Mouse (Mus musculus) spleen, adult 2 months (tissue): Measurements from ENCODE around the gene Ppp1ca. TPM values are rescaled to one million over a fixed set of nuclear protein-coding genes. Genes with fewer than 3 reads are reported as not detected.
A peak's percentile ranks its signal among the peaks of the same experiment; 100 is the strongest.

Experiments used
- DNase-seq, 2 experiments: peaks; one replicate each; pipeline versions ENCODE4 v3.0.0 to v3.0.0-alpha.2; 2012 to 2021; ENCODE audit warnings: low spot score in 2 of 2, low read depth in 1 of 2
- H3K27ac ChIP-seq: fragments of 200-500 bp; 2 replicates; pipeline ENCODE4 v1.5.1; 2012; ENCODE audit warnings: low read length, inconsistent platforms; ENCODE audit not compliant: insufficient read depth
- H3K27me3 ChIP-seq: fragments of 200-500 bp; 2 replicates; pipeline ENCODE4 v1.6.1; 2012; ENCODE audit warnings: mild to moderate bottlenecking, moderate library complexity, low read length, inconsistent platforms; ENCODE audit not compliant: control insufficient read depth, insufficient read depth
- H3K36me3 ChIP-seq: fragments of 200-500 bp; 2 replicates; pipeline ENCODE4 v1.6.1; 2012; ENCODE audit warnings: mild to moderate bottlenecking, low read length, inconsistent platforms; ENCODE audit not compliant: control insufficient read depth, insufficient read depth
- H3K4me1 ChIP-seq: fragments of 200-500 bp; 2 replicates; pipeline ENCODE4 v1.6.1; 2011; ENCODE audit warnings: inconsistent platforms; ENCODE audit not compliant: control insufficient read depth, insufficient read depth, insufficient read length
- H3K4me3 ChIP-seq: fragments of 200-500 bp; 2 replicates; pipeline ENCODE4 v1.5.1; 2011; ENCODE audit warnings: mild to moderate bottlenecking, inconsistent platforms; ENCODE audit not compliant: insufficient read depth, insufficient read length; ENCODE audit errors: extremely low read depth
- CTCF ChIP-seq: fragments of 200-500 bp; IDR thresholded peaks from 2 replicates; pipeline ENCODE4 v1.5.1; 2011; ENCODE audit warnings: mild to moderate bottlenecking, inconsistent platforms; ENCODE audit not compliant: insufficient read depth, insufficient read length, insufficient replicate concordance; ENCODE audit errors: extremely low read depth
- POLR2A ChIP-seq: fragments of 200-500 bp; IDR thresholded peaks from 2 replicates; pipeline ENCODE4 v1.6.1; 2011; ENCODE audit warnings: low read depth, low read length, inconsistent platforms
- WGBS: fragments of 180-500 bp; shearing (Covaris S2); methylation state at CpG from one replicate; pipeline ENCODE4 v1.1.7; 2018; 5-methylcytosine and 5-hydroxymethylcytosine counted together
- polyA plus RNA-seq: library from polyadenylated mRNA; depleted of rRNA; stranded (reverse); fragments of >200 nt; gene quantifications from 2 replicates; pipeline ENCODE4 v1.2.3, GENCODE M21; 2012

Gene Ppp1ca
- polyA plus RNA-seq, 1 experiment, result 481 TPM

DNA sequence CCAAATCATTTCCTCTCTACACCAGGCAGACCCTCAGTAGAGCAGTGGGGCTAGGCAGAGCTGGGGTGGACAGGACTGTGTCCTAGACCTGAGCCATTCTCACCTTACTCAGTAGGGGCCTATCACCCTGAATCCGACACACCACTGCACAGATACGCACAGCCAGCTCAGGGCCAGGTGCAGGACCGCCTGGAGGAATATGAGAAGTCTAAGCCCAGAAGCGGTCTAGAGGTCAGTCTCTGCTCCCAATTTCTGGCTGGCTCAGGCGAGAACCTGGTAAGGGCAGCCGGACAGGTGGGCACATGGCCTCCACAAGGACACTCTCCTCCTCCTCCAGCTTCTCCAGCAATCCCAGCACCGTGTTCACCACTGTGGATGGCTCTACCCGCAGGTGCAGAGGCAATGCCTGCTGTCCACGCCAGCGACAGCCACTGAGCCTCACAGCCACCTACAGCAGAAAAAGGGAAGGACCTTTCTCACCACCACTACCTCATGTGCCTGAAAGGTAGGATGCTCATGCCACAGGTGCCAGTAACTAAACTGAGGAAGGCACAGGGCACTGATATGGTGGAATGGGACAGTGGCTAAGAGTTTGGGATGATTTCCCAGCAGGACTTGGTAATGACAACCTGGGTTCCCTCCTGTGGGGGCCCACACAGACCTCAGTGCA, 21.0 kb upstream of the Ppp1ca start:
- Histone ChIP-seq H3K36me3 (no peaks in the 10 kb centered on the region), H3K27me3 (no peaks in the 10 kb centered on the region), H3K4me1 (peaks cover 27% of the 10 kb centered on the region), H3K4me3 (no peak overlapping the region), H3K27ac (peak overlapping the region; percentile 65)
- 77% methylated on average over 10 of the region's 10 CpGs for WGBS
- DNase-seq, result no peak
- TF ChIP-seq CTCF (no peak), POLR2A (no peak)

DNA sequence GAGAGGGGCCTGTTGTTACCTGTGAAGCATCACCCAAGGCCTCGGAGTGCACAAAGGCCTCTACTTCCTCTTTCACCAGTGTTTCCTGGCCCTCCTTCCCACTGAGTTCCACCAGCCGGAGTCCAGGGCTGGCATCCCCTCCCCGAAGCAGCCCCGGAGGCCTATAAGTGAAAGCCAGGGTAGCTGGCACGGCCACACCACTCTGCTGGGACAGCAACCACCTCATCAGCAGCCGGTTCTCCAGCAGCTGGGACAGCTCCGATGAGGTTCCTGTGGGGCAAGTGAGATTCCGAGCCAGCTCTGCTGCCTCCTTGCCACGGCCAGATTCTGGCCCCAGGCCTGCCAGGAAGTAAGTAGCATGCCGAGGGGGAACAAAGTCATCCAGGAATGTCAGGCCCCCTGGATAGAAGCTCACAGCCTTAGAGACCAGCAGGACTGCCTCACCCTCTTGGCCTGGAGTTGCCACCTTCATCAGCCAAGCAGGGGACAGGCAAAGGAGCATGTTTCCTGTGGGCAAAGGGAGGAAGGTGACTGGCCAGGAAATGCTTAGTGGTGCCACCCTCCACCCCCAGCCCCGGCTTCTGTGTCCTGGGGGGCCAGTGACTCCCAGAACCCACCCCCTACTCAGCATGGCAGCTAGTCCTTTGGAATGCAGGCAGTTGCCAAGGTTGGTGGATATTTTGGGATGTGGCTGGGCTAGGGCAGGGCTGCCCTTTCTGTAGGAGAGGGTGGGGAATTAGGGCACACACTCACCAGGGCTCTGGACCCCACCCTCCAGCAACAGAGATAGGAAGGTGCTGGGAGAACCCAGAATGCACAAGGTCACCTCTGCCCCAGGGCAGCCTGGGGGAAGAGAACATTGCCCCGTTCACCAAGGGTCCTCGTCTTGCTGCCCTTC, 20.2 kb upstream of the Ppp1ca start:
- no peaks in the 10 kb centered on the region; the same call in 1 of the 2 replicates for H3K36me3 ChIP-seq
- no peak for DNase-seq
- TF ChIP-seq CTCF, result no peak
- no peak for TF ChIP-seq POLR2A
- H3K4me3 ChIP-seq, result no peak overlapping the region
- whole genome bisulfite sequencing, result 31% methylated on average over 13 of the region's 13 CpGs
- H3K4me1 ChIP-seq, result peaks cover 27% of the 10 kb centered on the region
- no peaks in the 10 kb centered on the region for H3K27me3 ChIP-seq
- peak overlapping the region; percentile 65 for H3K27ac ChIP-seq

DNA sequence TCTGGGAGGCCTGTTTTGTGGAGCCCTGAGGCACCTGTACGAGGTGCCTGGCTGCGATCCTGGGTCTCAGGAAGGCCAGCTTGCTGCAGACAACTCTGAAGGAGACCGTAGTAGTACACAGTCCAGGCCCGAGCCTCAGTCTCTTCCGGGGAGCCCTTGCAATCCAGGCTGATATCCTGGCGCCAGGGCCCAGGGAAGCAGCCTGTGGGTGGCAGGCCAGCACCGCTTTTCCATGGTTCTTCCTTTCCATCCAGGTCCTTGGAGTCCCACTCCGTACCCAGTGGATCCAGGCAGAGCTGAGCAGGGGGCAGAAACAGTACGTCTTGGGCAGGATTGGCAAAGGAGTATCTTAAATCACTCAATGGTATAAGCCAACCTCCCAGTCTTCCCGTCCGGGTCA, 18.9 kb upstream of the Ppp1ca start:
- Histone ChIP-seq H3K4me1 (peaks cover 27% of the 10 kb centered on the region), H3K36me3 (no peaks in the 10 kb centered on the region; the same call in 1 of the 2 replicates), H3K4me3 (no peak overlapping the region), H3K27me3 (no peaks in the 10 kb centered on the region), H3K27ac (no peak overlapping the region)
- TF ChIP-seq POLR2A (no peak), CTCF (no peak)
- no peak for DNase-seq
- 89% methylated on average over 11 of the region's 11 CpGs for WGBS

DNA sequence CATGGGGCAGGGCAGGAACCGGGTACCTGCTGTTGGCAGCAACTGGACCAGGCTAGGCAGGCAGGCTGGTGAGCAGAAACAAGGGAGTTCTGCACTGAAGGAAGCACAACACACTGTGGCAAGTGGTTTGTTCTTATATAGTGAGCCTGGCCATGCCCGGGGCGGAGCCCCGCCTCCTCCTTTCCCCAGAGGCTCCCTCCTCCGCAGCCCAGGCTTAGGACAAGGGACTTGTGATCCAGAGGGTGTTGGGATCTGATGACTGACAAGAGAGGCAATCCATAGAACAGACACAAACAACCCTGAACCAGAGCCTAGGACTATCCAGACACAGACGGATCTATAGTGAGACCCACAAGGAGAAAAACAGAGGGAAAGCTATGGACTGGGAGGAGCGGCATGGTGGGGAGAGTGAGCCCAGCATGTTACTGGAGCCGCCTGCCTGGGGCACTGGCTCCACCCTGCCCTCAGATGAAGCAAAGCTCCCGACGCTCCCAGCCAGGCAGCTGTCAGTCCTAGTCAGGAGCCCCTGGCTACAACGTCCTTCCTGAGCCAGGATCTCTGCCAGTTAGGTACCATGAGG, 16.4 kb upstream of the Ppp1ca start, which contains the start of gene Carns1:
Gene Carns1 (minus strand): TSS at position 112 of the 580 bp plus-strand sequence.
- no peak for DNase-seq
- H3K36me3 ChIP-seq, result peaks cover 7% of the 10 kb centered on the region
- no peak for TF ChIP-seq CTCF
- no peaks in the 10 kb centered on the region for H3K27me3 ChIP-seq
- H3K4me3 ChIP-seq, result no peak within 1 kb of the TSS
- no peak within 1 kb of the TSS for H3K27ac ChIP-seq
- peaks cover 19% of the 10 kb centered on the region; the same call in 1 of the 2 replicates for H3K4me1 ChIP-seq
- WGBS, result 73% methylated on average over 11 of the region's 11 CpGs

DNA sequence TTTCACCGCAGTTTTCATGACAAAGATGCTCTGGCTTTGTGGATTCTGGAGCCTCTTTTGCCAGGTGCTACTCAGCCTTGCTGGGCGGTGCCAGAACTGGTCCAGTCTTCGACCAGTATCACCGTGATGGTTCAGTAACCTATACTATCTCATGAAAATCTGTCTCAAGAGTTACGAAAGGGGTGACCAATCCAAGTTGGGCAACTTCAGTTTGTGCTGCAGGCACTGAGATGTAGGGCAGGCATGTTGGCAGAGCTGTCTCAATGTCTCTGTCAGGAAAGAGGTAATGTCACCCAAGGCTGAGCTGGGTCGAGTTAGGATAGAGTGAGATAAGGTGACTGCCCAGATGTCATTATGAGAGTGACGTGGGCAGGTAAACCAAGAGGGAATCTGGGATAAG, 11.5 kb upstream of the Ppp1ca start:
- 93% methylated on average over 7 of the region's 7 CpGs for WGBS
- TF ChIP-seq POLR2A, result no peak
- TF ChIP-seq CTCF, result no peak
- Histone ChIP-seq H3K27ac (no peak overlapping the region), H3K36me3 (peaks cover 33% of the 10 kb centered on the region), H3K4me3 (no peak overlapping the region), H3K27me3 (no peaks in the 10 kb centered on the region), H3K4me1 (peaks cover 27% of the 10 kb centered on the region)
- DNase-seq, result no peak

DNA sequence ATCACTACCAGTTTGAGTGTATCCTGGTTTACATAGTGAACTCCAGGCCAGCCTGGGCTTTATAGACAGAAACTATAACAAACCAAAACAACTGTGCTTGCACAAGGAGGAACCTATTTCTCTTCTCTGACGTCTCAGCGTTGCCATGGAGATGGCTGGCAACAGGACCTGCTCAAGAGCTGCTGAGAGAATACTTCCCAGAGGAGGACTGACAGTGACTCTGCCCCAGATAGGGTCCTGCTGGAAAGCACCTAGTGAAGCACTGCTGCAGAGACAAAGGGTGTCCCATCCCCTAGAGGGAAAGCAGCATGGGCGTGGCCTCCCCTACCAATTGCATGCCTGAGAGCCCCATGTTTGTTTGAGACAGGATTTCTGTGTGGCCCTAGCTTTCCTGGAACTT, 10.0 kb upstream of the Ppp1ca start:
- Histone ChIP-seq H3K27me3 (no peaks in the 10 kb centered on the region), H3K4me3 (no peak overlapping the region), H3K4me1 (peaks cover 40% of the 10 kb centered on the region), H3K27ac (peak overlapping the region; percentile 50), H3K36me3 (peaks cover 39% of the 10 kb centered on the region)
- TF ChIP-seq CTCF (no peak), POLR2A (no peak)
- 35% methylated on average over 3 of the region's 3 CpGs for WGBS
- peak; percentile 79 to 85 for DNase-seq
